Mouse (Mus musculus): ENCODE results near the gene Tsga10. TPM values are rescaled to one million over a fixed set of nuclear protein-coding genes. Genes with fewer than 3 reads are reported as not detected.
A peak's percentile ranks its signal among the peaks of the same experiment; 100 is the strongest.

The Tsga10 gene
- polyA plus RNA-seq, 1 experiment from 2014 or later, result 1.0 TPM

GRCm38 (mm10) chr1:37890025-37890652, 23.9 kb upstream of the Tsga10 start, which contains the start of the genes Mitd1 and Mrpl30:
TSS of gene Mitd1 (minus strand) at chr1:37890411.
TSS of gene Mrpl30 (plus strand) at chr1:37890477.
- peak within 1 kb of the TSS; percentile 76 for H3K9ac ChIP-seq (replicated peaks)
- TF ChIP-seq CTCF (IDR thresholded peaks at IDR 0.05; ENCODE audit: low read depth) (no peak), EP300 (IDR thresholded peaks at IDR 0.05; ENCODE audit: low read depth) (peak; percentile 68)

DNA sequence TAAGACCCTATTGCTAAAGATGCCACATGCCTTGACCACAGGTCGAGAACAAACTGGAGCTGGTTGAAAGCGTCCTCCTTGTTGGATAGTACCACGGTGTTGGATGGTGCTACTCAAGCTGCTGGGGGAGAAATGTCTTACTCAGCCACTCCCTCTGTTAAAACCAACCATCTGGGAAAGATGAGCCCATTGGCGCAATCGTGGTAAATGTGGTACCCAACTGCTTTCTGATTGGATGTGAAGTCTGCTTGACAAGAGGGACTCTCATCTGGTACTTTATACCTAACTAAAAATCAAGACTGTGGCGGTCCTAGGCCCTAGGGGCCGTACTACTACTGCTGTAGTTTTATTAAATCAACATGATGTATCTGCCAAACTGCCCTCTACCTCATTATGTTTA, 23.0 kb upstream of the Tsga10 start:
- Histone ChIP-seq H3K9me3 (ENCODE audit: low read length) (no peaks in the 10 kb centered on the region), H3K4me3 (ENCODE audit: low read depth, low read length) (peak overlapping the region; percentile 80), H3K36me3 (replicated peaks; ENCODE audit: insufficient read depth, low read length) (peaks cover 9% of the 10 kb centered on the region), H3K9ac (replicated peaks) (peak overlapping the region; percentile 76), H3K27me3 (ENCODE audit: insufficient read depth, low read length) (no peaks in the 10 kb centered on the region), H3K4me1 (ENCODE audit: insufficient read depth) (peaks cover 19% of the 10 kb centered on the region), H3K27ac (ENCODE audit: low read depth) (peak overlapping the region; percentile 88), H3K4me2 (ENCODE audit: low read depth, low read length) (peak overlapping the region; percentile 78)
- ATAC-seq (no peak), DNase-seq (no peak)
- 76% methylated on average over 7 of the region's 7 CpGs for WGBS (ENCODE audit: insufficient replicate concordance)
- no peak for TF ChIP-seq CTCF (IDR thresholded peaks at IDR 0.05; ENCODE audit: low read depth)
- TF ChIP-seq EP300 (IDR thresholded peaks at IDR 0.05; ENCODE audit: low read depth), result no peak

More at GRCm38 (mm10) chr1:37890025-37890652, 23.9 kb upstream of the Tsga10 start, which contains the start of the genes Mitd1 and Mrpl30:
- Histone ChIP-seq H3K4me3 (ENCODE audit: low read depth, low read length) (peak within 1 kb of the TSS; percentile 80), H3K9me3 (ENCODE audit: low read length) (no peaks in the 10 kb centered on the region), H3K36me3 (replicated peaks; ENCODE audit: insufficient read depth, low read length) (peaks cover 13% of the 10 kb centered on the region), H3K27me3 (ENCODE audit: insufficient read depth, low read length) (no peaks in the 10 kb centered on the region), H3K27ac (ENCODE audit: low read depth) (peak within 1 kb of the TSS; percentile 88), H3K4me2 (ENCODE audit: low read depth, low read length) (peak within 1 kb of the TSS; percentile 78), H3K4me1 (ENCODE audit: insufficient read depth) (peaks cover 19% of the 10 kb centered on the region)
- ATAC-seq (peak; percentile 93), DNase-seq (peak; percentile 92)
- under 1% methylated on average over 41 of the region's 41 CpGs for WGBS (ENCODE audit: insufficient replicate concordance)

DNA sequence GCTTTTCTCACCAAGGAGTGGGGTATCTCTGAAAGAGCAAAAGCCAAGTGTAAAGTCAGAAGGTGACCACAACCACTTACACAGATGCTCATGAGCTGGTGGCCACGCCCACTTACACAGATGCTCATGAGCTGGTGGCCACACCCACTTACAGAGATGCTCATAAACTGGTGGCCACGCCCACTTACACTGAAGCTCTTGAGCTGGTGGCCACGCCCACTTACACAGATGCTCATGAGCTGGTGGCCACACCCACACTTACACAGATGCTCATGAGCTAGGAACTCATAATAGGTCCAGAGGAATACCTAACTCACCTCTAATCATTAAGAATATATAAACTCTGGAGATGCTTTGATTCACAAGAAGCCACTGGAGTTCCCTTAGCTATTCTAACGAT, 18.2 kb upstream of the Tsga10 start:
- peaks cover 12% of the 10 kb centered on the region for H3K4me1 ChIP-seq (ENCODE audit: insufficient read depth)

GRCm38 (mm10) chr1:37883411-37883810, 17.2 kb upstream of the Tsga10 start:
- Histone ChIP-seq H3K9me3 (ENCODE audit: low read length) (no peaks in the 10 kb centered on the region), H3K9ac (replicated peaks) (no peak overlapping the region), H3K4me1 (ENCODE audit: insufficient read depth) (peaks cover 2% of the 10 kb centered on the region), H3K27ac (ENCODE audit: low read depth) (no peak overlapping the region), H3K4me2 (ENCODE audit: low read depth, low read length) (no peak overlapping the region), H3K36me3 (replicated peaks; ENCODE audit: insufficient read depth, low read length) (peaks cover 50% of the 10 kb centered on the region), H3K4me3 (ENCODE audit: low read depth, low read length) (no peak overlapping the region), H3K27me3 (ENCODE audit: insufficient read depth, low read length) (no peaks in the 10 kb centered on the region)
- ATAC-seq (no peak), DNase-seq (no peak)
- TF ChIP-seq EP300 (IDR thresholded peaks at IDR 0.05; ENCODE audit: low read depth), result no peak
- no peak for TF ChIP-seq CTCF (IDR thresholded peaks at IDR 0.05; ENCODE audit: low read depth)
- 85% methylated on average over 4 of the region's 4 CpGs for WGBS (ENCODE audit: insufficient replicate concordance)

More for the DNA sequence above, 18.2 kb upstream of the Tsga10 start:
- no peak overlapping the region for H3K9ac ChIP-seq (replicated peaks)
- no peaks in the 10 kb centered on the region for H3K9me3 ChIP-seq (ENCODE audit: low read length)
- peak; percentile 69 for DNase-seq
- WGBS (ENCODE audit: insufficient replicate concordance), result 67% methylated on average over 4 of the region's 4 CpGs
- ATAC-seq, result peak; percentile 72
- H3K4me3 ChIP-seq (ENCODE audit: low read depth, low read length), result no peak overlapping the region
- TF ChIP-seq EP300 (IDR thresholded peaks at IDR 0.05; ENCODE audit: low read depth), result no peak
- H3K4me2 ChIP-seq (ENCODE audit: low read depth, low read length), result no peak overlapping the region
- no peak overlapping the region for H3K27ac ChIP-seq (ENCODE audit: low read depth)
- H3K27me3 ChIP-seq (ENCODE audit: insufficient read depth, low read length), result no peaks in the 10 kb centered on the region
- peaks cover 41% of the 10 kb centered on the region for H3K36me3 ChIP-seq (replicated peaks; ENCODE audit: insufficient read depth, low read length)

- Histone ChIP-seq H3K4me2 (ENCODE audit: low read depth, low read length) (no peak overlapping the region), H3K36me3 (replicated peaks; ENCODE audit: insufficient read depth, low read length) (peaks cover 58% of the 10 kb centered on the region), H3K4me1 (ENCODE audit: insufficient read depth) (peaks cover 4% of the 10 kb centered on the region; the same call in 1 of the 2 replicates), H3K27me3 (ENCODE audit: insufficient read depth, low read length) (no peaks in the 10 kb centered on the region), H3K9ac (replicated peaks) (no peak overlapping the region), H3K9me3 (ENCODE audit: low read length) (0 out of 2 replicates have a peak, but pooled peaks cover 5% of the 10 kb centered on the region), H3K27ac (ENCODE audit: low read depth) (no peak overlapping the region), H3K4me3 (ENCODE audit: low read depth, low read length) (no peak overlapping the region)
- ATAC-seq (no peak), DNase-seq (no peak)
- TF ChIP-seq EP300 (IDR thresholded peaks at IDR 0.05; ENCODE audit: low read depth), result no peak
- TF ChIP-seq CTCF (IDR thresholded peaks at IDR 0.05; ENCODE audit: low read depth), result no peak
- 90% methylated on average over 13 of the region's 13 CpGs for WGBS (ENCODE audit: insufficient replicate concordance)
These were observed 11.7 kb upstream of the Tsga10 start for GRCm38 (mm10) chr1:37877736-37878460.

DNA sequence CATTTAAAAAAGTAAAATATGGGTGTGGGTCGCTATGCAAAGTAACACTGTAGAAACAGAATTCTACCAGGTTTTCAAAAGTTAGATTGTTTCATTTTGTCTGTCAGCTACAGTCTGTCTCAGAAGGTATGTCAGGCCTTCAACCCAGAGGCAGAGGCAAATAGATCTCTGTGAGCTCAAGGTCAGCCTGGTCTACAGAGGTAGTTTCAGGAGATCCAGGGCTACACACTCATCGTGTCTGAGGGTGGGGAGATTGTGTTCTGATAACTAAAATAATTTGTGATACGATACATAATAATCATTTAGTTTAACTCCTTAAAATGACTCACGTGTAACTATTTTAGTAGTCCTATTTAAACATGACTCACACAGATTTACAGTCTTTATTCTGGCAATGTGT, 6.9 kb upstream of the Tsga10 start:
- H3K4me2 ChIP-seq (ENCODE audit: low read depth, low read length), result peak overlapping the region; percentile 79
- 68% methylated on average over 4 of the region's 4 CpGs for WGBS (ENCODE audit: insufficient replicate concordance)
- H3K9ac ChIP-seq (replicated peaks), result no peak overlapping the region
- 0 out of 2 replicates have a peak, but pooled peaks cover 5% of the 10 kb centered on the region for H3K9me3 ChIP-seq (ENCODE audit: low read length)
- no peak for ATAC-seq
- peaks cover 21% of the 10 kb centered on the region for H3K36me3 ChIP-seq (replicated peaks; ENCODE audit: insufficient read depth, low read length)
- peak overlapping the region; percentile 63 for H3K4me3 ChIP-seq (ENCODE audit: low read depth, low read length)
- no peaks in the 10 kb centered on the region for H3K27me3 ChIP-seq (ENCODE audit: insufficient read depth, low read length)
- TF ChIP-seq EP300 (IDR thresholded peaks at IDR 0.05; ENCODE audit: low read depth) (no peak), CTCF (IDR thresholded peaks at IDR 0.05; ENCODE audit: low read depth) (no peak)
- DNase-seq, result no peak
- peak overlapping the region; percentile 63; the same call in 1 of the 2 replicates for H3K27ac ChIP-seq (ENCODE audit: low read depth)
- peaks cover 12% of the 10 kb centered on the region for H3K4me1 ChIP-seq (ENCODE audit: insufficient read depth)
